Mouse (Mus musculus) spleen, postnatal 4 days (tissue): Measurements from ENCODE around the gene Evi5.

Experiments used
- DNase-seq, 2 experiments: peaks; one replicate each; pipeline ENCODE4 v3.0.0; 2022; ENCODE audit warnings: low spot score in 2 of 2

Gene Evi5

DNA sequence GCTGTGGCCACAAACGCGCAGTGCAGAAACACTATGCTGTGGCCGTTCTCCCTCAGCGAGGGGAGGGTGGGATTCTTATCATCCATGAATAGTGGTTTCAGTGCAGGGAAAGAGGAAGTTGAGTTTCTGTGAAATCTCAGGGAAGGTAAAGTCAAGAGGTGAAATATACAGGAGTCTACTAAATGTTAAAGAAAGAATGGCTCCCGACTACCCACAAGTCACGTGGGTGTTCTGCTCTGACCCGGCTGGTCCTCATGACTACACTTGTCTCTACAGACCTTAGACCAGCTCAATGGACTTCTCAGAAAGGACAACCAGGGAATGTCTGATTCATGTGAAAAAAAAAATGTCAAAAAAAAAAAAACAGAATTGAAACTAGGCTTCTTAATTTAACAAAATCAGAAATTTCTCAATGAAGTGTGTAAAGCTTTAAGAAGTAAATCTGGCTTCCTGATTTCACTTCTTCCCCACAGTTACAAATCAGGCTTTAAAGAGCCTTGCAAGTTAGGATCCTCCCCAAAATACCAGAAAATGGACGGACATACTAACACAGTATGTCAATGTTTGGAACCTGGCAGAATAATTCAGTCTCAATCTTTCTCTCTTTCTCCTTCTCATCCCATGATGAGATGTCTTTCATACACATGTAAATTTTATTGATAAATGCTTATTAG is 166.6 kb downstream of the Evi5 start:
- no peak for DNase-seq

DNA sequence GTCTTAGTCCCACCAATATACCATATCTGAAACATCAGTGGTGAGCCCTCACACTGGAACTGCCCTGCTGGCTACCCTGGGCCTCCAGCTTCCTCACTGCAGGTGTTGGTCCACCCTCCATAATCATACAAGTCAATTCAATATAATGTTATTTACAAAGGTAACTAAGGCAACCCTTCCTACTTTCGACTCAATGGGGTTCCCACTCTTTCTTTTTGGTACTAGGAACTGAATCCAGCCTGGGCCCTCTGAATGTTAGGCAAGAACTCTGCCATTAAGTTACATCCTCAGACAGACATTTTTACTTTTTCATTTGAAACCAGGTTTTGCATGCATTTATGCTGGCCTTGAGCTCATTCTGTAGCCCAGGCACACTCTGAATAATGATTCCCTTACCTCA is 168.6 kb downstream of the Evi5 start:
- DNase-seq, result no peak

- no peak for DNase-seq
These were observed 169.2 kb downstream of the Evi5 start for GRCm38 (mm10) chr5:107705756-107706155.

- DNase-seq, result no peak
These were observed 171.6 kb downstream of the Evi5 start for GRCm38 (mm10) chr5:107703207-107703763.

DNA sequence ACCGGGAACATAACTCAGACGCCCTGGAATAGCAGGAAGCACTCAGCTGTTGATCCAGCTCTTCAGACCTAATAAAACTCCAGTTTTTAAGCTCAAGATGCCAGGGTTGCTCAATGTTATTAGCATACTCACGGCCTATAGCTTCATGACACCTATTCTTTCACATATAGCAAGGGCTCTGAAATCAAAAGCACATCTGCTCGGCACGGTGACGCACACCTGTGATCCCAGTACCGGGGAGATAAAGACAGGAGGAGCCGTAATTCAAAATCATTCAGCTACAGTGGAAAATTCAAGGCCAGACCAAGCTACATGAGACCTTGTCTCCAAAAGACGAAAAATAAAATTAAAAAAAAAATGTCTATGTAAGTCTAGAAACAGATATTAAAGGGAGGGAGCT is 173.2 kb downstream of the Evi5 start:
- DNase-seq, result no peak

DNA sequence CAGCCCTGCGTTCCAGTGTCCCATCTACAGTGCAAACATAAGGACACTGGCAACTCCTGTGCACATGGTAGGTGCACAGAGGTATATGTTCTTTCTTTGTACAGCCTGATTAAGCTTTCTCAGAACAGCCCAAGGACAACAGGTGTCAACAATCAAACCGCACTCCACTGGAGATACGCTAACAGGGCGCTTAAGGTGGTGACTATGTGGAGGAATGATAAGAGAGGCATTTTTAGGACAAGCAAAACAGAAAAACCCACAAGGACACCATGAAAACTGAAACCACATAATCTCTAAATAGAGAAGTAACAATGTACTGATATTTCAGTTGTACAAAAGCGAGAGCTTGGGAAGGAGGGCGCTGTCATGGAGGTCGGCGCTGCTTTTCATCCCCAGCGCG is 174.0 kb downstream of the Evi5 start:
- DNase-seq, result no peak

DNA sequence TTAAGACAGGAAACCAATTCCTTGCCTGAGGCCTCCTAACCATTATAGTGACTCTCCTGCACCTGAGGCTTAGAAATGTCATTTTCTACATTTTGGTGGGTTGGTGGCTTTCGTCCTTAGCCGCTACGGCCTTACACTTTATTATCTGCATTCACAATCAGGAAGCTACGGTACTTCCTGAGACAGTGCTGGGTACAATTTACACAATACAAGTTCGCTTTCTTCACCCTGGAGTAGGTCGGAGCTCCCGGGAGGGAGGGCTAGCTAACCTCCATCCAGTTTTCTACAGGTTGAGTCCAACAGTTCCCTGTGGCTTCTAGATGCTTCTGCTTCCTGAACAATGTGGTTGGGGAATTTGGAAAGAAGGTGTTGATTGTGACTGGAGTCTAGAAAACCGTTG is 176.0 kb downstream of the Evi5 start:
- no peak for DNase-seq

DNA sequence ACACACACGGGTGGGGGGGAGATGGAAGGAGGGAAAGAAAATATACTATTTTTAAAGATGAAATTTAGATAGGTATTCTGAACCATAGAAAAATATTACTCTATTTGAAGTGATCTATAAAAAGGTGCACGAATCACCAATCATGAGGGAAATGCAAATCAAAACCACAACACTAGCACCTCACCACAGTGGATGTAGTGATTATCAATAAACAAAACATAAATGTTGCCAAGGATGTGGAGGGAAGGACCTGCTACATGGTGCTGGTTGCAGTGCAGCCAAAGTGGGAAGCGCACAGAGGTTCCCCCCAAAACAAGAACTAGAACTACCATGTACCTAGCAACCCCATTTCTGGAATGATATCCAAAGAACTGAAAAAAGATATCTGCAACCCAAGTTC is 179.9 kb downstream of the Evi5 start:
- no peak for DNase-seq
